Mouse (Mus musculus) ES-E14 (cell line): ENCODE measurements around the gene Tnip3.

Experiments
- CHD2 ChIP-seq: IDR thresholded peaks from 2 replicates; pipeline ENCODE4 v1.6.1; 2014; ENCODE audit warnings: mild to moderate bottlenecking, low read depth, low read length, inconsistent platforms
- HCFC1 ChIP-seq: IDR thresholded peaks from 2 replicates; pipeline ENCODE4 v1.6.1; 2012; ENCODE audit warnings: low read length, inconsistent platforms, borderline replicate concordance; ENCODE audit not compliant: insufficient read depth
- ZC3H11A ChIP-seq: IDR thresholded peaks from 2 replicates; pipeline ENCODE4 v1.6.1; 2012; ENCODE audit warnings: low read depth, mild to moderate bottlenecking, inconsistent platforms, low read length, borderline replicate concordance
- ZNF384 ChIP-seq: IDR thresholded peaks from 2 replicates; pipeline ENCODE4 v1.6.1; 2012; ENCODE audit warnings: low read depth, low read length, inconsistent platforms

- TF ChIP-seq ZNF384: no peak
- no peak for TF ChIP-seq HCFC1
- TF ChIP-seq ZC3H11A: no peak
- TF ChIP-seq CHD2: no peak
Measured at GRCm38 (mm10) chr6:65670981-65671411, 145.9 kb downstream of the Tnip3 start.
